Mouse (Mus musculus): ENCODE measurements around the gene Sos1. TPM values are rescaled to one million over a fixed set of nuclear protein-coding genes. Genes with fewer than 3 reads are reported as not detected.
"Not testable (repeated sequence)": the region's sequence is repeated elsewhere in the genome, so short reads cannot be mapped to it uniquely, and the experiment has no call there.

The Sos1 gene
- polyA plus RNA-seq, 1 experiment = 21.9 TPM

DNA sequence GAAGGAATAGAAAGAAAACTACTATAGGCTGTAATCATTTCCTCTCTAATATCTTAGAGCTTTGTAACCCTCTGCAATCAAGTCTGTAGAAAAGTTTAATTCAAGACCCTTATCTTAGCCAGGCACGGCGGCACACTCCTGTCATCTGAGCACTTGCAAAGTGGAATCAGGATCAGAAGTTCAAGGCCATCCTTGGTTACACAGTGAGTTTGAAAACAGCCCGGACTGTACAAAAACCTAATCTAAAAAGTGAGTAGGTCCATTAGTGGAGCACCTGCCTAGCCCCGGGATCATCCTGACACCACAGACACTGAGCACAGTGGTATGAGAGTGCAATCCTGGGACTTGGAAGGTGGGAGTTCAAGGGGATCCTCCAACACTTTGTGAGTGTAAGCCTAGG lies 12.6 kb upstream of the Sos1 start:
- no peak for DNase-seq (ENCODE audit: low read depth)

DNA sequence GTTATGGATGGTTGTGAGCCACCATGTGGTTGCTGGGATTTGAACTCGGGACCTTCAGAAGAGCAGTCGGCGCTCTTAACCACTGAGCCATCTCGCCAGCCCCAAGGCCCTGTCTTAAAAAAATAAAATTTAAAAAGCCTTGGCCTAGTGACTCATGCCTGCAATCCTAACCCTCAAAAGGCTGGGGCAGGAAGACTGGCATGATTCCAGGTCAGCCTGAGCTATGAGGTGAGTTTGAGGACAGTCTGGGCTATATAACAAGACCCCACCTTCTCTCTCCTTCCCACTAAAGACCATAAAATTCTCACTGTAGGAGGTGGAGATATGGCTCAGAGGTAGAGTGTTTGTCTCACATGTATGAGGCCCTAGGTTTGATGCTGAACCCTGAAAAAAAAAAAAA lies 12.0 kb upstream of the Sos1 start:
- no peak for DNase-seq (ENCODE audit: low read depth)
- TF ChIP-seq POLR2A (IDR thresholded peaks at IDR 0.05; ENCODE audit: borderline replicate concordance, extremely low read depth, insufficient read depth, insufficient read length, poor library complexity, severe bottlenecking) (no peak), CTCF (IDR thresholded peaks at IDR 0.05; ENCODE audit: borderline replicate concordance, extremely low read depth, insufficient read depth, insufficient read length) (no peak)

More for the DNA sequence above, 12.6 kb upstream of the Sos1 start:
- TF ChIP-seq CTCF (IDR thresholded peaks at IDR 0.05; ENCODE audit: borderline replicate concordance, extremely low read depth, insufficient read depth, insufficient read length) (no peak), POLR2A (IDR thresholded peaks at IDR 0.05; ENCODE audit: borderline replicate concordance, extremely low read depth, insufficient read depth, insufficient read length, poor library complexity, severe bottlenecking) (no peak)

DNA sequence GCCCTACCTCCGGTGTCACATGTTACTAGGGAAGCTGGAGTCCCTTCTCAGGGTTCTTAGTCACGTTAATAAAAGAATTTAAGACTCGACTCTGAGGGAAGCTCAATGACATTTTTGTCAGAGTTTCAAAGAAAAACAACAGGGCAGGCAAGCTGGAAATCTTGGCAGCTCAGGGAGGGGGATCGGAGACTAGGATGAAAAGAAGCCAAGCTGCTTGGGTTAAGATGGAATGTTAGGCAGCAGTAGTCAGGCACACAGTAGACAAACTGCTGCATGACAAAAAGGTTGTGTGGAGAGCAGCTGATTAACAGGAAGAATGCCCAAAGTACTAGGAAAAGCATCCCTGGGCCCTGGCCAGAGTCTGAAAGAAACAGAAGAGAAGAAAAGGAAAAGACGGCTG lies 9.9 kb upstream of the Sos1 start:
- TF ChIP-seq POLR2A (IDR thresholded peaks at IDR 0.05; ENCODE audit: borderline replicate concordance, extremely low read depth, insufficient read depth, insufficient read length, poor library complexity, severe bottlenecking) (no peak), CTCF (IDR thresholded peaks at IDR 0.05; ENCODE audit: borderline replicate concordance, extremely low read depth, insufficient read depth, insufficient read length) (no peak)
- peak; percentile 18 for DNase-seq (ENCODE audit: low read depth)

DNA sequence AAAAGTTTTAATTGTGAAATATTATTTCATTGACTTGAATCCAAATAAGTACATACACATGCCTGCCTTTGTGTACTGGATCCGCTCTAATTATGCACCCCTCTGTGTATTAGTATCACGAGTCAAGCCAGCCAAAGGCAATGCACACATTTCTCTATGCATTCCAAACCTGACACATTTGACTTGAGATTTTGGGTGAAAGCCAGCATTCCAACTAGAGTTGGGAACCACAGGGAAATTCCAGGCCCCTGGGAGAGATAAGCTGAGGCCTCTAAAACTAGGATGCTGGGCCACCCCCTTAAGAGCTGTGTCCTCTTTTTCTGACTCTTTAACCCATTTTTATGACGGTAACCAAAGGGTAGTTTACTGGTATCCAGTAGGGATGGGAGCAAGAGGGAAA lies 8.7 kb upstream of the Sos1 start:
- TF ChIP-seq POLR2A (IDR thresholded peaks at IDR 0.05; ENCODE audit: borderline replicate concordance, extremely low read depth, insufficient read depth, insufficient read length, poor library complexity, severe bottlenecking) (no peak), CTCF (IDR thresholded peaks at IDR 0.05; ENCODE audit: borderline replicate concordance, extremely low read depth, insufficient read depth, insufficient read length) (no peak)
- peak; percentile 52 for DNase-seq (ENCODE audit: low read depth)

DNA sequence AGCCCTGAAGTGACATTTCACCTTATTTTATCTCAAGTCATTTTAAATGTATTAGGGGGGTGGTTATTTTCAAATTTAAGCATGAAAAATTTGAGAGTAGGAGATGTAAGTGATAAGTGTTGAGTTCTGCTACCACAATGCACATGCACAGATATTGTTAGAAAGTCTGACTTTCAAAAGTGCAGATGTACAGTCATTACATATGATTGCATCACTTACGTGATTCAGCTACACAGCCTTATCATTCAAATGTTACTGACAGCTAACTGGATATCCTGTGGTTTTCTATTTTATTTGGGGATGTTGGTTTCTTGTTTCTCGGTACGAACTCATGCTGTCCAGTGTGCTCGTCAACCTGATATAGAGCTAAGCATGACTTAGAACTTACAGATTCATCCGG lies 4.9 kb upstream of the Sos1 start:
- no peak for TF ChIP-seq POLR2A (IDR thresholded peaks at IDR 0.05; ENCODE audit: borderline replicate concordance, extremely low read depth, insufficient read depth, insufficient read length, poor library complexity, severe bottlenecking)
- TF ChIP-seq CTCF (IDR thresholded peaks at IDR 0.05; ENCODE audit: borderline replicate concordance, extremely low read depth, insufficient read depth, insufficient read length) = no peak
- DNase-seq (ENCODE audit: low read depth) = no peak

DNA sequence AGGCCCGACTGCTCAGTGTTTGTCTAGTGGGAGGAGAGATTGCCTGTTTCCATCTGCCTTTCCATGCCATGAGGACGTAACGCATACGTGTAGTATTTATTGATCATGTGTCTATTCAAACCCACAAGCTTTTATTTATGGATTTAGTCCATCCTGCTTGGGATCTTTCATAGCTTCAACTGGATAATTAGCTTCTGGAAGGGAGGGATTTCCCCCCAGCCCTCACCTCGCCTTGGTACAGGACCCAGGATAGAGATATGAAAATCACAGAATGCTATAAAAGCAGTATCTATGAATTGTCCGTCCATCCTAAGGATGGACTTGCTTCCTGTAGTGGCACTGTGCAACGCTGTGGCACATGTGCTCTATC lies 587 bp upstream of the Sos1 start:
- DNase-seq (ENCODE audit: low read depth) = no peak
- TF ChIP-seq POLR2A (IDR thresholded peaks at IDR 0.05; ENCODE audit: borderline replicate concordance, extremely low read depth, insufficient read depth, insufficient read length, poor library complexity, severe bottlenecking) (no peak), CTCF (IDR thresholded peaks at IDR 0.05; ENCODE audit: borderline replicate concordance, extremely low read depth, insufficient read depth, insufficient read length) (no peak)

DNA sequence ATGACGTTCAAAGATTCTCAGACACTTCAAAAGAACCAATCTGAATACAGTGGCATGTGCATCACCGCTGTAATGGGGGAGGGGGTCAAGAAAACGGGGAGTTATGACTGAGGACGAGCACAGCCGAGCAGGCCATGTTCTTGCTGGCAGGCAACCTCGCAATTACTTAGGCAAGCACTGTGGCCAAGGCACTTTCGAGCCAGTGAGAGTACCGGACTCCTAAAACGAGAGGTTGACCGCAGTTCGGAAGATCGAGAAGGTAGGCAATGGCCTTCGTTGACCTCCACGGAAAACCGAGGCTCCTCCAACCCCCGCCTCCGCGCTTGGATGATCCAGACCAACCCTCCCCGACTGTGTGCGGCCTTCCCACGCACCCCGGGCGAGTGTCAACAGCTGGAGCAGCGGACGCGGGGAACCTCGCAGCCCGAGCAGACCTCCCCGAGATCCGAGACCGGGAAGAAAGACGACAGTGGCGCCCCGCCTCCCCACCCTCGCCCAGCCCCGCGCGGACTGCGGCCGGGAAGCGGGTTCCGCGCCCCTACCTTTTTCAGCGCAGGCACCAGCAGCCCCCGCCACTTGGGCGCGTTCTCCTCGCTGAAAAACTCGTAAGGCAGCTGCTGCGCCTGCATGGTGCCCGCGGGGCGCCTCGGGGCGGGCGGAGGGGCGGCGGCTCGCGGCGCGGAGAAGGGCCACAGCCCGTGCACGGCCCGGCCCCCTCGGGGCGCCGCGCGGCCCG lies 790 bp downstream of the Sos1 start:
- no peak for TF ChIP-seq POLR2A (IDR thresholded peaks at IDR 0.05; ENCODE audit: borderline replicate concordance, extremely low read depth, insufficient read depth, insufficient read length, poor library complexity, severe bottlenecking)
- TF ChIP-seq CTCF (IDR thresholded peaks at IDR 0.05; ENCODE audit: borderline replicate concordance, extremely low read depth, insufficient read depth, insufficient read length) = no peak
- DNase-seq (ENCODE audit: low read depth) = peak; percentile 74

DNA sequence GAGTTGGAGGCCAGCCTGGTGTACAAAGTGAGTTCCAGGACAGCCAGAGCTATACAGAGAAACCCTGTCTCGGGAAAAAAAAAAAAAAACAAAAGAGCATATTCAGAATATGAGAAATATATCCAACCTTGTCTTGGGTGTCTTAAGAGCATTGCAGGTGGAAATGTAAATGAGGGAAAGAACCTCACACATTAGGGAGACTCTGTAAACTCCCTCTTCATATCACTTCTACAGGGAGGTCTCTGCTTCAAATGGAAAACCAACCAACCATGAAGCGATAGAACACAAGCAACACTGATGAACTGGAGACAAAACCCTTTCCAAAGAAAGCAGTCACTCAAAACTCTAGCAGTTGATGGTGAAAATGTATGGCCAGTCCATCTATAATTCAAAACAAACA lies 2.6 kb downstream of the Sos1 start:
- TF ChIP-seq CTCF (IDR thresholded peaks at IDR 0.05; ENCODE audit: borderline replicate concordance, extremely low read depth, insufficient read depth, insufficient read length) (no peak), POLR2A (IDR thresholded peaks at IDR 0.05; ENCODE audit: borderline replicate concordance, extremely low read depth, insufficient read depth, insufficient read length, poor library complexity, severe bottlenecking) (no peak)
- DNase-seq (ENCODE audit: low read depth) = no peak

DNA sequence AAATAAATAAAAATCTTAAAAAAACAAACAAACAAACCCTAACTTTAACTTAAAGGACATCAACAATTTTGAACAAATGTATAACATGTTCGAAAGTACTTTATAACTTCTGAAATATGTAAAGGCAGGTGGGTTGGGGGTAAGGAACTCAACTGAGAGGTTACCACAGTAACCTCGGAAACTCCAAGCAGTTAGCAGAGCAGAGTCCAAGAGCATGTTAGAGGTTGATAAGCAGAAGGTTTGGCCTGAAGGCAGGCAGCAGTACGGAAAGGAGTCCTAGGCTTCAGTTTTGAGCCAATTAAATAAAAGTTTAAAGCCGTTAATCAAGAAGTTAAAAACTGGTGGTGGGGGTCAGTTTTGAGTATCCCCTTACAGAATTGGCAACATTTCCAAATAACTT lies 3.8 kb downstream of the Sos1 start:
- no peak for TF ChIP-seq POLR2A (IDR thresholded peaks at IDR 0.05; ENCODE audit: borderline replicate concordance, extremely low read depth, insufficient read depth, insufficient read length, poor library complexity, severe bottlenecking)
- TF ChIP-seq CTCF (IDR thresholded peaks at IDR 0.05; ENCODE audit: borderline replicate concordance, extremely low read depth, insufficient read depth, insufficient read length) = no peak
- DNase-seq (ENCODE audit: low read depth) = no peak

DNA sequence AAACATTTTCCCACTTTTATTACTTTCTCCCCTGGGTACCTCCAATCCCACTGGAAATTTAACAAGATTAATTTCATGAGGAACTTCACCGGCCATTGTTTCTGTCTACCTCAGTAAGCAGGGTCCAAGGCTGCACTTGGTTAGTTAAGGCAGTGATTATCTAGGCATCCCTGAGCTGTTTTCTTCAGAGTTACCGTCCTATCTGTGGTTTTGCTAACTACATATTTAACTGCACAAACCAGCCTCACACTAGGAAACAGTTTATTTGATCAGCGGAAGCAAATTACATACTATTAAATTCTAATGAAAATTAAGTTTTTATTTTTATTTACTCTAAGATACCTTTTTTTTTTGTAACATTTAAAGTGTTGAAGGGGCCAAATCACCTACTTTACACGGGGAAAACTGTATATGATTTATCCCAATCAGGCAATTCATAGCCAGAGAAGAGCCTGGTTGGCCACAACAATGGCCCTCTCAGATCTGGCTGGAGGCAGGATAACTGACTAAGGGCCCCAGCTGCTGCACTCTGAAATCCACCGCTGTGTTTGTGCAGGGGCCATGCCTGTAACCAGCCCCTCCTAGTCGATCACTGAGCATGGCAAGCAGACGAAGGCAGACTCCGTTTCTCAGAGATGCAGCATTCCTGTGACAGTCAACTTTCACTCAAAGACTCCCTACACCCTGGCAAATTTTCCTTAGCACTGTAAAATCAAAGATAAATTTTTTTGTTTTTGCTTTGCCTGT lies 9.0 kb downstream of the Sos1 start:
- peak; percentile 64 for DNase-seq (ENCODE audit: low read depth)
- TF ChIP-seq POLR2A (IDR thresholded peaks at IDR 0.05; ENCODE audit: borderline replicate concordance, extremely low read depth, insufficient read depth, insufficient read length, poor library complexity, severe bottlenecking) (no peak), CTCF (IDR thresholded peaks at IDR 0.05; ENCODE audit: borderline replicate concordance, extremely low read depth, insufficient read depth, insufficient read length) (no peak)

DNA sequence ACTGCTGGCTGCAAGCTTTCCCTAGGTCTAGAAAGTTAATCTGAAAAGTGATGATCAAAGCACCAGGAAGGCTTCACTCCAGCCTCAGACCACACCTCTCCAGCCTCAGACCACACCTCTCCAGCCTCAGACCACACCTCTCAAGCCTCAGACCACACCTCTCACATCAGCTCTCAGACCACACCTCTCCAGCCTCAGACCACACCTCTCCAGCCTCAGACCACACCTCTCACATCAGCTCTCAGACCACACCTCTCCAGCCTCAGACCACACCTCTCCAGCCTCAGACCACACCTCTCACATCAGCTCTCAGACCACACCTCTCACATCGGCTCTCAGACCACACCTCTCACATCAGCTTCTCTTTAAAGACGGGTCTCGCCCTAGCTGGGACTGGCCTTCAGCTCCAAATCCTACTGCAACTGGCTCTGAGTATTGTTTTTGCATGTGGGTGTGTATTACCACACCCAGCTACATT lies 11.8 kb downstream of the Sos1 start:
- DNase-seq (ENCODE audit: low read depth) = not testable (repeated sequence)

DNA sequence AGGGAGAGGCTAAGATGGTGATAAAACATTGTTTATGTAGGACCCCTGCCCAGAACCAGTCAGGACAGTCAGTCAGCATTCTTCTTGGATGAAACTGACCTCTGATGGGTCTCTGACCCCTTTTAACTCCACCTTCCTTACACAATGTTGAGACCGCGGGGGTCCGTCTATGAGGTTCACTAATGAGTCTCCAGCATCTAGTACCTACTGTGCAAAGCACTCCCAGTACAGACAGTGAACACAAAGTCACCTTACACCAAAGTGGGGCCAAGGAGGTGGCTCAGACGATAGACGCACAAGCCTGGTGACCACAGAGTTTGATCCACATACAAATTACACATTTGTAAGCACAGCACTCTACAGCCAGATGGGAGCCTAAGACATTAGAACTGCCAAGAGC lies 20.0 kb downstream of the Sos1 start:
- TF ChIP-seq POLR2A (IDR thresholded peaks at IDR 0.05; ENCODE audit: borderline replicate concordance, extremely low read depth, insufficient read depth, insufficient read length, poor library complexity, severe bottlenecking) (no peak), CTCF (IDR thresholded peaks at IDR 0.05; ENCODE audit: borderline replicate concordance, extremely low read depth, insufficient read depth, insufficient read length) (no peak)
- peak; percentile 41 for DNase-seq (ENCODE audit: low read depth)
